Mouse (Mus musculus) T-helper 1 cell (primary cell): ENCODE measurements at regions not wholly inside any gene's neighbourhood (a gene's known extent, or its start where the extent isn't known, plus 50 kb on each side); places are given as distances from the start of the nearest gene placed in this dataset.

Source experiments
- in situ Hi-C: fragments of 300-600 bp; cut with MboI, MseI; formaldehyde crosslinking; loops from one replicate; pipeline ENCODE4 v1.15.1; 2025; ENCODE audit warnings: high pct_unique_total_duplicates

GRCm38 (mm10) chr11:114551262-114551661 is 117.1 kb upstream of the Rpl38 start:
- in situ Hi-C loops = no loop called here

GRCm38 (mm10) chr11:114548658-114549057 is 119.7 kb upstream of the Rpl38 start:
- in situ Hi-C loops = no loop called here

- in situ Hi-C loops = no loop called here
These were observed 124.1 kb upstream of the Rpl38 start for GRCm38 (mm10) chr11:114544212-114544611.

GRCm38 (mm10) chr11:114542167-114542566 is 126.2 kb upstream of the Rpl38 start:
- in situ Hi-C loops = no loop called here

- in situ Hi-C loops = no loop called here
These were observed 127.8 kb upstream of the Rpl38 start for GRCm38 (mm10) chr11:114540503-114540902.

- in situ Hi-C loops = no loop called here
These were observed 131.5 kb upstream of the Rpl38 start for GRCm38 (mm10) chr11:114536616-114537493.

- in situ Hi-C loops = no loop called here
These were observed 132.4 kb upstream of the Rpl38 start for GRCm38 (mm10) chr11:114535900-114536299.

- in situ Hi-C loops = no loop called here
These were observed 133.9 kb upstream of the Rpl38 start for GRCm38 (mm10) chr11:114534436-114534835.

GRCm38 (mm10) chr11:114531241-114531765 is 137.0 kb upstream of the Rpl38 start:
- in situ Hi-C loops = no loop called here

GRCm38 (mm10) chr11:114528937-114529772 is 139.2 kb upstream of the Rpl38 start:
- in situ Hi-C loops = no loop called here

GRCm38 (mm10) chr11:114523444-114524238 is 144.7 kb upstream of the Rpl38 start:
- in situ Hi-C loops = loop anchor here (5.0 kb wide), 1 partner anchor 109 kb away; no protein-coding TSS in a partner anchor

GRCm38 (mm10) chr11:114515278-114515677 is 153.0 kb upstream of the Rpl38 start:
- in situ Hi-C loops = no loop called here

GRCm38 (mm10) chr11:114514126-114514525 is 154.2 kb upstream of the Rpl38 start:
- in situ Hi-C loops = no loop called here

- in situ Hi-C loops = no loop called here
These were observed 154.9 kb upstream of the Rpl38 start for GRCm38 (mm10) chr11:114513446-114513845.

- in situ Hi-C loops = no loop called here
These were observed 156.3 kb upstream of the Rpl38 start for GRCm38 (mm10) chr11:114511994-114512393.

- in situ Hi-C loops = no loop called here
These were observed 165.8 kb upstream of the Rpl38 start for GRCm38 (mm10) chr11:114502562-114502961.

GRCm38 (mm10) chr11:114501869-114502540 is 166.3 kb upstream of the Rpl38 start:
- in situ Hi-C loops = no loop called here

GRCm38 (mm10) chr11:114500416-114500815 is 167.9 kb upstream of the Rpl38 start:
- in situ Hi-C loops = no loop called here

GRCm38 (mm10) chr11:114499665-114500064 is 168.7 kb upstream of the Rpl38 start:
- in situ Hi-C loops = no loop called here

- in situ Hi-C loops = no loop called here
These were observed 172.8 kb upstream of the Rpl38 start for GRCm38 (mm10) chr11:114495520-114495921.

GRCm38 (mm10) chr11:114486455-114486854 is 181.9 kb upstream of the Rpl38 start:
- in situ Hi-C loops = no loop called here
